Mouse (Mus musculus): ENCODE results near the gene Ceacam18. TPM values are rescaled to one million over a fixed set of nuclear protein-coding genes. Genes with fewer than 3 reads are reported as not detected.
"Not testable (repeated sequence)": the region's sequence is repeated elsewhere in the genome, so short reads cannot be mapped to it uniquely, and the experiment has no call there.

Ceacam18 gene
- total and polyA plus RNA-seq, 3 experiments = 0.16 TPM; not detected in 2

- no peaks in the 10 kb centered on the region for H3K36me3 ChIP-seq (replicated peaks)
- H3K27me3 ChIP-seq (ENCODE audit: insufficient read depth, low read length) = peaks cover 20% of the 10 kb centered on the region
- no peaks in the 10 kb centered on the region for H3K4me1 ChIP-seq (ENCODE audit: insufficient read depth, low read depth, low read length)
- H3K4me3 ChIP-seq (ENCODE audit: low read depth, low read length) = no peak overlapping the region
- TF ChIP-seq CTCF (IDR thresholded peaks at IDR 0.05; ENCODE audit: low read depth, low read length) (no peak), TAL1 (conservative IDR thresholded peaks at IDR 0.05; ENCODE audit: low read depth, low read length) (no peak), GATA1 (IDR thresholded peaks at IDR 0.05; ENCODE audit: borderline replicate concordance, low read length) (no peak), POLR2AphosphoS5 (IDR thresholded peaks at IDR 0.05; ENCODE audit: insufficient replicate concordance, low read depth, low read length) (no peak), GATA2 (IDR thresholded peaks at IDR 0.05; ENCODE audit: borderline replicate concordance, low read depth, low read length) (no peak)
- no peak for DNase-seq (ENCODE audit: low spot score)
- no peaks in the 10 kb centered on the region for H3K9me3 ChIP-seq (replicated peaks)
- ATAC-seq (ENCODE audit: extremely low read depth, insufficient number of reproducible peaks, low FRiP score, poor library complexity, severe bottlenecking) = no peak
These were observed 21.7 kb downstream of the Ceacam18 start for GRCm38 (mm10) chr7:43656232-43656631.

DNA sequence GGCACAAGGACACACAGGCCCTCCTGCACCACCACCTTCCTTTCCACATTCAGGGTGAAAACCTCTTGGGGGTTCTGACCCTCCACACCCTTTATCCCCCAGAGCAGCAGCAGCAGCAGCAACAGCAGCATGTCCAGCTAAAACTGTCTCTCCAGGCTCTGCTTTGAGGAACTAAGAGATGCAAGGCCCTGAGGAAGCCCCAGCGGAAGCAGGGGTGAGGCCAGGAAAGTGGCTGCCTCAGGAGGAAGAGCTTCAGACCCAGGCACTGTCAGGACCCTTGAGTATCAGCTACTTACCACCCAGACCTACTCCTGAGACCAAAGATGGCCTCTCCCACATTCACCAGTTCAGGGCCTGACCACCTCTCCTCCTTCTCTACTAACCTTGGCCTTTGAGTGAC, 25.5 kb downstream of the Ceacam18 start, which contains the start of gene Siglece:
Gene Siglece, minus strand, starts transcription at position 160 of the 400 bp plus-strand sequence.
- ATAC-seq (ENCODE audit: extremely low read depth, insufficient number of reproducible peaks, low FRiP score, poor library complexity, severe bottlenecking) (no peak), DNase-seq (ENCODE audit: low spot score) (no peak)
- Histone ChIP-seq H3K36me3 (replicated peaks) (no peaks in the 10 kb centered on the region), H3K4me3 (ENCODE audit: low read depth, low read length) (no peak within 1 kb of the TSS), H3K27me3 (ENCODE audit: insufficient read depth, low read length) (peaks cover 19% of the 10 kb centered on the region), H3K4me1 (ENCODE audit: insufficient read depth, low read depth, low read length) (no peaks in the 10 kb centered on the region), H3K9me3 (replicated peaks) (no peaks in the 10 kb centered on the region)
- TF ChIP-seq GATA1 (IDR thresholded peaks at IDR 0.05; ENCODE audit: borderline replicate concordance, low read length) (no peak), POLR2AphosphoS5 (IDR thresholded peaks at IDR 0.05; ENCODE audit: insufficient replicate concordance, low read depth, low read length) (no peak), TAL1 (conservative IDR thresholded peaks at IDR 0.05; ENCODE audit: low read depth, low read length) (no peak), CTCF (IDR thresholded peaks at IDR 0.05; ENCODE audit: low read depth, low read length) (no peak), GATA2 (IDR thresholded peaks at IDR 0.05; ENCODE audit: borderline replicate concordance, low read depth, low read length) (no peak)

GRCm38 (mm10) chr7:43662804-43663203, 28.3 kb downstream of the Ceacam18 start:
- H3K36me3 ChIP-seq (replicated peaks) = no peaks in the 10 kb centered on the region
- ATAC-seq (ENCODE audit: extremely low read depth, insufficient number of reproducible peaks, low FRiP score, poor library complexity, severe bottlenecking) = no peak

GRCm38 (mm10) chr7:43667221-43667620, 32.7 kb downstream of the Ceacam18 start:
- H3K27me3 ChIP-seq (ENCODE audit: insufficient read depth, low read length); H3K4me1 ChIP-seq (ENCODE audit: insufficient read depth, low read depth, low read length); DNase-seq (ENCODE audit: low spot score); H3K9me3 ChIP-seq (replicated peaks); H3K4me3 ChIP-seq (ENCODE audit: low read depth, low read length); H3K36me3 ChIP-seq (replicated peaks); ATAC-seq (ENCODE audit: extremely low read depth, insufficient number of reproducible peaks, low FRiP score, poor library complexity, severe bottlenecking): not testable (repeated sequence)

More at GRCm38 (mm10) chr7:43662804-43663203, 28.3 kb downstream of the Ceacam18 start:
- H3K9me3 ChIP-seq (replicated peaks) = no peaks in the 10 kb centered on the region
- H3K27me3 ChIP-seq (ENCODE audit: insufficient read depth, low read length) = peaks cover 15% of the 10 kb centered on the region
- no peak for DNase-seq (ENCODE audit: low spot score)
- no peaks in the 10 kb centered on the region for H3K4me1 ChIP-seq (ENCODE audit: insufficient read depth, low read depth, low read length)
- H3K4me3 ChIP-seq (ENCODE audit: low read depth, low read length) = no peak overlapping the region
- TF ChIP-seq GATA2 (IDR thresholded peaks at IDR 0.05; ENCODE audit: borderline replicate concordance, low read depth, low read length) (no peak), CTCF (IDR thresholded peaks at IDR 0.05; ENCODE audit: low read depth, low read length) (no peak), GATA1 (IDR thresholded peaks at IDR 0.05; ENCODE audit: borderline replicate concordance, low read length) (no peak), POLR2AphosphoS5 (IDR thresholded peaks at IDR 0.05; ENCODE audit: insufficient replicate concordance, low read depth, low read length) (no peak), TAL1 (conservative IDR thresholded peaks at IDR 0.05; ENCODE audit: low read depth, low read length) (no peak)

GRCm38 (mm10) chr7:43668582-43668981, 34.1 kb downstream of the Ceacam18 start:
- TF ChIP-seq POLR2AphosphoS5 (IDR thresholded peaks at IDR 0.05; ENCODE audit: insufficient replicate concordance, low read depth, low read length) = no peak
- no peak for TF ChIP-seq CTCF (IDR thresholded peaks at IDR 0.05; ENCODE audit: low read depth, low read length)
- TF ChIP-seq GATA1 (IDR thresholded peaks at IDR 0.05; ENCODE audit: borderline replicate concordance, low read length) = no peak
- Histone ChIP-seq H3K36me3 (replicated peaks) (peaks cover 6% of the 10 kb centered on the region), H3K27me3 (ENCODE audit: insufficient read depth, low read length) (peaks cover 3% of the 10 kb centered on the region; the same call in 1 of the 2 replicates), H3K9me3 (replicated peaks) (no peaks in the 10 kb centered on the region), H3K4me1 (ENCODE audit: insufficient read depth, low read depth, low read length) (peaks cover 19% of the 10 kb centered on the region), H3K4me3 (ENCODE audit: low read depth, low read length) (no peak overlapping the region)
- DNase-seq (ENCODE audit: low spot score) = no peak
- no peak for ATAC-seq (ENCODE audit: extremely low read depth, insufficient number of reproducible peaks, low FRiP score, poor library complexity, severe bottlenecking)

DNA sequence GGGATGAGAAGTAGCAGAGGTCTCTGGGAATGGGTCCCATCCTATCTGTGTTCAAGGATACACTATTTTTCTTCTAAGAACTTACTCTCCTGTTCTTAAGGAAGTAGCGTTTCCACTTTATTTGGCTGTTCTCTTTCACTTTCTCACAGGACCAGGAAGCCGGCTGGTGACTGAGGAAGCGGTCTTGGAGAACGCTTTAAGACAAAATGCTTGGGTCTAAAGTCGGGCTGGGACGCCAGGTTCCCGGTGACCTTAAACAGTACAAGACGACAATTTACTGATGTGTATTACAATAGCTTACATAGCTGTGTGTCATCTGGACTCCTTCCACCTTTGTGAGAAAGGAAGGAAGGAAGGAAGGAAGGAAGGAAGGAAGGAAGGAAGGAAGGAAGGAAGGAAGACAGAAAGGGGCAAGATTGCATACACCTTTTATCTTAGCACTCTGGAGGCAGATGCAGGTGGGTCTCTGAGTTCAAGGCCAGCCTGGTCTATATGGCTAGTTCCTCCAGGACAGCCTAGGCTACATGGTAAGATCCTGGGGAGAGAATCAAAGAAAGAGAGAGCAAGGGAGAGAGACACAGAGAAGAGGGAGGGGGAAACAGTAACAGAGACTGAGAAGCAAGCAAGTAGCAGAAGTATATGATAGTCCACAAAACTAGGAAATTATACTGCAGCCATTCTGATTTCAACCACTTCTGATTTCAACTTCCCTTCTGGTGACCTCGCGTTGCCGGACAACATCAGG, 36.7 kb downstream of the Ceacam18 start:
- H3K36me3 ChIP-seq (replicated peaks) = peaks cover 31% of the 10 kb centered on the region
- DNase-seq (ENCODE audit: low spot score) (no peak), ATAC-seq (ENCODE audit: extremely low read depth, insufficient number of reproducible peaks, low FRiP score, poor library complexity, severe bottlenecking) (no peak; the same call in 1 of the 2 replicates)
- peak overlapping the region; percentile 75 for H3K4me3 ChIP-seq (ENCODE audit: low read depth, low read length)
- H3K27me3 ChIP-seq (ENCODE audit: insufficient read depth, low read length) = peaks cover 3% of the 10 kb centered on the region; the same call in 1 of the 2 replicates
- peaks cover 27% of the 10 kb centered on the region for H3K4me1 ChIP-seq (ENCODE audit: insufficient read depth, low read depth, low read length)
- TF ChIP-seq POLR2AphosphoS5 (IDR thresholded peaks at IDR 0.05; ENCODE audit: insufficient replicate concordance, low read depth, low read length) (no peak), GATA2 (IDR thresholded peaks at IDR 0.05; ENCODE audit: borderline replicate concordance, low read depth, low read length) (no peak), CTCF (IDR thresholded peaks at IDR 0.05; ENCODE audit: low read depth, low read length) (no peak), GATA1 (IDR thresholded peaks at IDR 0.05; ENCODE audit: borderline replicate concordance, low read length) (no peak), TAL1 (conservative IDR thresholded peaks at IDR 0.05; ENCODE audit: low read depth, low read length) (no peak)
- 0 out of 2 replicates have a peak, but pooled peaks cover under 1% of the 10 kb centered on the region for H3K9me3 ChIP-seq (replicated peaks)

All from G1E (cell line).